Mouse (Mus musculus) MEL (cell line): ENCODE results near the gene Tspan33. TPM values are rescaled to one million over a fixed set of nuclear protein-coding genes. Genes with fewer than 3 reads are reported as not detected.

Experiments used
- DNase-seq: peaks from one replicate; pipeline ENCODE4 v3.0.0; 2011; ENCODE audit warnings: low read depth, low spot score
- H3K27ac ChIP-seq: 2 replicates; pipeline ENCODE4 v1.5.1; 2012; ENCODE audit warnings: low read depth, mild to moderate bottlenecking, control low read depth, low read length, moderate library complexity; ENCODE audit not compliant: control insufficient read depth
- H3K27me3 ChIP-seq, 2 experiments: fragments of 150-350 bp in 1 of 2; sonication (generic) in 1 of 2; 2 replicates each; pipeline ENCODE4 v1.6.1; 2012; ENCODE audit warnings: low read length in 2 of 2, mild to moderate bottlenecking in 2 of 2, improper control_type of control experiment in 1 of 2, moderate library complexity in 1 of 2; ENCODE audit not compliant: insufficient read depth in 2 of 2, control insufficient read depth in 1 of 2
- H3K36me3 ChIP-seq, 2 experiments: 2 replicates each; pipeline ENCODE4 v1.6.1; 2012 to 2014; ENCODE audit warnings: low read length in 2 of 2, improper control_type of control experiment in 1 of 2, inconsistent platforms in 1 of 2, mild to moderate bottlenecking in 1 of 2; ENCODE audit not compliant: insufficient read depth in 2 of 2, control insufficient read depth in 1 of 2
- H3K4me1 ChIP-seq, 2 experiments: fragments of 150-350 bp in 1 of 2; sonication (generic) in 1 of 2; 2 replicates each; pipeline ENCODE4 v1.6.1; 2012; ENCODE audit warnings: low read length in 2 of 2, improper control_type of control experiment in 1 of 2, mild to moderate bottlenecking in 1 of 2; ENCODE audit not compliant: insufficient read depth in 2 of 2, control insufficient read depth in 1 of 2
- H3K4me3 ChIP-seq, 2 experiments: fragments of 150-350 bp in 1 of 2; sonication (generic) in 1 of 2; 2 replicates each; pipeline ENCODE4 v1.5.1; 2012; ENCODE audit warnings: low read depth in 2 of 2, low read length in 2 of 2, mild to moderate bottlenecking in 2 of 2, moderate library complexity in 2 of 2, control low read depth in 1 of 2, improper control_type of control experiment in 1 of 2; ENCODE audit not compliant: control insufficient read depth in 1 of 2, insufficient read depth in 1 of 2
- H3K79me2 ChIP-seq: 2 replicates; pipeline ENCODE4 v1.6.1; 2012; ENCODE audit warnings: mild to moderate bottlenecking, low read length, moderate library complexity; ENCODE audit not compliant: control insufficient read depth, poor library complexity, insufficient read depth
- H3K9ac ChIP-seq: 2 replicates; pipeline ENCODE4 v1.6.1; 2012; ENCODE audit warnings: low read depth, mild to moderate bottlenecking, control low read depth, low read length, moderate library complexity; ENCODE audit not compliant: control insufficient read depth, poor library complexity, severe bottlenecking
- H3K9me3 ChIP-seq: fragments of 150-350 bp; sonication (generic); replicated peaks from 2 replicates; pipeline ENCODE4 v1.6.1; 2012; ENCODE audit warnings: mild to moderate bottlenecking, low read length, improper control_type of control experiment, moderate library complexity; ENCODE audit not compliant: insufficient read depth
- BHLHE40 ChIP-seq: IDR thresholded peaks from 2 replicates; pipeline ENCODE4 v1.6.1; 2012; ENCODE audit warnings: low read depth, mild to moderate bottlenecking, inconsistent platforms, low read length, improper control_type of control experiment, borderline replicate concordance
- CHD2 ChIP-seq: IDR thresholded peaks from 2 replicates; pipeline ENCODE4 v1.6.1; 2011; ENCODE audit warnings: low read length, improper control_type of control experiment
- CTCF ChIP-seq, 3 experiments: IDR thresholded peaks in 2 of 3; conservative IDR thresholded peaks in 1 of 3; 2 replicates each; pipeline ENCODE4 v1.5.1; 2011 to 2012; ENCODE audit warnings: low read length in 3 of 3, low read depth in 2 of 3, mild to moderate bottlenecking in 2 of 3, improper control_type of control experiment in 1 of 3, inconsistent platforms in 1 of 3, mixed read lengths in 1 of 3, moderate library complexity in 1 of 3; ENCODE audit not compliant: control insufficient read depth in 1 of 3, insufficient read depth in 1 of 3, poor library complexity in 1 of 3, severe bottlenecking in 1 of 3
- ELF1 ChIP-seq: IDR thresholded peaks from 2 replicates; pipeline ENCODE4 v1.6.1; 2014; ENCODE audit warnings: low read depth, mild to moderate bottlenecking, inconsistent platforms, low read length, improper control_type of control experiment, moderate library complexity
- EP300 ChIP-seq, 2 experiments: IDR thresholded peaks; 2 replicates each; pipeline ENCODE4 v1.6.1; 2011; ENCODE audit warnings: improper control_type of control experiment in 2 of 2, low read length in 2 of 2, low read depth in 1 of 2, mild to moderate bottlenecking in 1 of 2
- ETS1 ChIP-seq: IDR thresholded peaks from 2 replicates; pipeline ENCODE4 v1.6.1; 2012; ENCODE audit warnings: low read depth, mild to moderate bottlenecking, inconsistent platforms, low read length, improper control_type of control experiment, moderate library complexity
- GABPA ChIP-seq: IDR thresholded peaks from 2 replicates; pipeline ENCODE4 v1.6.1; 2012; ENCODE audit warnings: low read depth, mild to moderate bottlenecking, inconsistent platforms, low read length, improper control_type of control experiment, moderate library complexity
- GATA1 ChIP-seq: IDR thresholded peaks from 2 replicates; pipeline ENCODE4 v1.6.1; 2011; ENCODE audit warnings: low read depth, low read length, improper control_type of control experiment
- HCFC1 ChIP-seq: IDR thresholded peaks from 2 replicates; pipeline ENCODE4 v1.6.1; 2012; ENCODE audit warnings: low read depth, mild to moderate bottlenecking, inconsistent platforms, low read length, improper control_type of control experiment, moderate library complexity
- JUND ChIP-seq: IDR thresholded peaks from 2 replicates; pipeline ENCODE4 v1.6.1; 2011; ENCODE audit warnings: low read depth, mild to moderate bottlenecking, improper control_type of control experiment, low read length
- KAT2A ChIP-seq: conservative IDR thresholded peaks from 2 replicates; pipeline ENCODE4 v1.6.1; 2012; ENCODE audit warnings: low read depth, low read length, improper control_type of control experiment, inconsistent platforms
- MAX ChIP-seq: IDR thresholded peaks from 2 replicates; pipeline ENCODE4 v1.6.1; 2011; ENCODE audit warnings: low read length, improper control_type of control experiment
- MEF2A ChIP-seq: IDR thresholded peaks from 2 replicates; pipeline ENCODE4 v1.6.1; 2014; ENCODE audit warnings: low read depth, mild to moderate bottlenecking, inconsistent platforms, low read length, improper control_type of control experiment; ENCODE audit not compliant: poor library complexity, insufficient replicate concordance, severe bottlenecking; ENCODE audit errors: extremely low read depth
- MXI1 ChIP-seq: IDR thresholded peaks from 2 replicates; pipeline ENCODE4 v1.6.1; 2011; ENCODE audit warnings: mild to moderate bottlenecking, low read depth, low read length, improper control_type of control experiment
- MYB ChIP-seq: IDR thresholded peaks from 2 replicates; pipeline ENCODE4 v1.6.1; 2011; ENCODE audit warnings: mild to moderate bottlenecking, low read depth, low read length, improper control_type of control experiment
- MYC ChIP-seq: IDR thresholded peaks from 2 replicates; pipeline ENCODE4 v1.6.1; 2011; ENCODE audit warnings: low read depth, mild to moderate bottlenecking, low read length, improper control_type of control experiment, moderate library complexity
- NELFE ChIP-seq: IDR thresholded peaks from 2 replicates; pipeline ENCODE4 v1.6.1; 2011; ENCODE audit warnings: low read depth, low read length, improper control_type of control experiment
- POLR2AphosphoS2 ChIP-seq: IDR thresholded peaks from 2 replicates; pipeline ENCODE4 v1.6.1; 2011; ENCODE audit warnings: low read length, improper control_type of control experiment
- POLR2AphosphoS5 ChIP-seq: IDR thresholded peaks from 2 replicates; pipeline ENCODE4 v1.6.1; 2012; ENCODE audit warnings: low read depth, borderline replicate concordance, mild to moderate bottlenecking, inconsistent platforms, low read length, moderate library complexity, mixed read lengths
- RAD21 ChIP-seq: IDR thresholded peaks from 2 replicates; pipeline ENCODE4 v1.6.1; 2011; ENCODE audit warnings: mild to moderate bottlenecking, low read depth, low read length, improper control_type of control experiment
- RCOR1 ChIP-seq: IDR thresholded peaks from 2 replicates; pipeline ENCODE4 v1.6.1; 2012; ENCODE audit warnings: low read depth, mild to moderate bottlenecking, inconsistent platforms, low read length, improper control_type of control experiment
- SIN3A ChIP-seq: IDR thresholded peaks from 2 replicates; pipeline ENCODE4 v1.6.1; 2012; ENCODE audit warnings: low read length, improper control_type of control experiment, inconsistent platforms
- SMC3 ChIP-seq: IDR thresholded peaks from 2 replicates; pipeline ENCODE4 v1.6.1; 2011; ENCODE audit warnings: low read depth, low read length, improper control_type of control experiment
- TBP ChIP-seq: IDR thresholded peaks from 2 replicates; pipeline ENCODE4 v1.8.0; 2011; ENCODE audit warnings: low read depth, low read length, improper control_type of control experiment
- TCF12 ChIP-seq: IDR thresholded peaks from 2 replicates; pipeline ENCODE4 v1.6.1; 2014; ENCODE audit warnings: low read depth, mild to moderate bottlenecking, inconsistent platforms, low read length, improper control_type of control experiment, moderate library complexity
- UBTF ChIP-seq: IDR thresholded peaks from 2 replicates; pipeline ENCODE4 v1.6.1; 2012; ENCODE audit warnings: low read depth, mild to moderate bottlenecking, inconsistent platforms, low read length, improper control_type of control experiment, moderate library complexity, borderline replicate concordance; ENCODE audit not compliant: insufficient read depth
- USF1 ChIP-seq: IDR thresholded peaks from 2 replicates; pipeline ENCODE4 v1.6.1; 2014; ENCODE audit warnings: low read depth, mild to moderate bottlenecking, inconsistent platforms, low read length, improper control_type of control experiment, moderate library complexity
- ZC3H11A ChIP-seq: IDR thresholded peaks from 2 replicates; pipeline ENCODE4 v1.6.1; 2012; ENCODE audit warnings: low read depth, mild to moderate bottlenecking, inconsistent platforms, low read length, improper control_type of control experiment
- ZKSCAN1 ChIP-seq: IDR thresholded peaks from 2 replicates; pipeline ENCODE4 v1.6.1; 2012; ENCODE audit warnings: low read depth, mild to moderate bottlenecking, inconsistent platforms, low read length, improper control_type of control experiment, moderate library complexity
- ZMIZ1 ChIP-seq: IDR thresholded peaks from 2 replicates; pipeline ENCODE4 v1.6.1; 2012; ENCODE audit warnings: low read depth, mild to moderate bottlenecking, inconsistent platforms, low read length, improper control_type of control experiment, moderate library complexity
- ZNF384 ChIP-seq: IDR thresholded peaks from 2 replicates; pipeline ENCODE4 v1.6.1; 2012; ENCODE audit warnings: low read depth, mild to moderate bottlenecking, inconsistent platforms, low read length, improper control_type of control experiment
- polyA plus RNA-seq, 2 experiments: library from polyadenylated mRNA; stranded (reverse) in 1 of 2; unstranded in 1 of 2; fragments of >175 nt in 1 of 2; fragments of >200 nt in 1 of 2; gene quantifications; 2 replicates each; pipeline versions ENCODE4 v1.2.1 to v1.2.4; 2012; ENCODE audit warnings: low replicate concordance in 2 of 2, low read depth in 1 of 2; ENCODE audit not compliant: insufficient read length in 2 of 2, insufficient read depth in 1 of 2, missing spikeins in 1 of 2
- total RNA-seq: library from RNA; depleted of rRNA; stranded (reverse); fragments of 300-350 nt; gene quantifications from 2 replicates; pipeline ENCODE4 v1.2.3, GENCODE M21; 2012

The Tspan33 gene
- total and polyA plus RNA-seq, 3 experiments = 41.7 to 64.5 TPM; not detected in 1

- TF ChIP-seq CTCF (IDR thresholded peaks at IDR 0.05 in 2 of 3, conservative IDR thresholded peaks at IDR 0.05 in 1 of 3; ENCODE audit: control insufficient read depth in 1 of 3, insufficient read depth in 1 of 3, low read depth in 2 of 3, low read length in 3 of 3, poor library complexity in 1 of 3, severe bottlenecking in 1 of 3) = no peak
- no peak for TF ChIP-seq ZC3H11A
- TF ChIP-seq TBP = peak; percentile 30; the same call in 1 of the 2 replicates
- TF ChIP-seq BHLHE40 = peak; percentile 49; the same call in 1 of the 2 replicates
- peak; percentile 99 for TF ChIP-seq GATA1
- TF ChIP-seq CHD2 = no peak
- no peak for TF ChIP-seq MXI1
- TF ChIP-seq ETS1 = peak; percentile 81
- peak; percentile 30; the same call in 1 of the 2 replicates for TF ChIP-seq HCFC1
- no peak for TF ChIP-seq UBTF
- TF ChIP-seq EP300 (IDR thresholded peaks at IDR 0.05; ENCODE audit: low read depth in 1 of 2, low read length in 2 of 2) = peak; percentile 95
- no peak for TF ChIP-seq POLR2AphosphoS5
- TF ChIP-seq RAD21 = no peak
- TF ChIP-seq USF1 = no peak
Measured at GRCm38 (mm10) chr6:29699085-29699745, 5.2 kb downstream of the Tspan33 start (continued).

- Histone ChIP-seq H3K9ac (peak overlapping the region; percentile 53), H3K36me3 (peaks cover 0 to 69% of the 10 kb centered on the region in 2 experiments; a peak in 2 of 4 replicates), H3K27me3 (no peaks in the 10 kb centered on the region), H3K79me2 (peaks cover 24% of the 10 kb centered on the region), H3K27ac (peak overlapping the region; percentile 98), H3K9me3 (no peaks in the 10 kb centered on the region), H3K4me1 (peaks cover 57 to 75% of the 10 kb centered on the region in 2 experiments), H3K4me3 (peak overlapping the region in 1 of 2 experiments; percentile 24; a peak in 1 of 4 replicates)
- DNase-seq = peak; percentile 88
- TF ChIP-seq UBTF (no peak), SMC3 (no peak), GABPA (no peak), MEF2A (peak; percentile 58; the same call in 1 of the 2 replicates), CHD2 (no peak), MYB (peak; percentile 57), HCFC1 (0 out of 2 replicates have a peak, but pooled peaks have one; percentile 13), GATA1 (peak; percentile 94), MYC (peak; percentile 54; the same call in 1 of the 2 replicates), TCF12 (peak; percentile 99), MAX (peak; percentile 57), SIN3A (peak; percentile 83), EP300 (IDR thresholded peaks at IDR 0.05; ENCODE audit: low read depth in 1 of 2, low read length in 2 of 2) (peak; percentile 96 to 98), ZNF384 (no peak), USF1 (0 out of 2 replicates have a peak, but pooled peaks have one; percentile 20), MXI1 (0 out of 2 replicates have a peak, but pooled peaks have one; percentile 44), ELF1 (peak; percentile 68), KAT2A (peak; percentile 46; the same call in 1 of the 2 replicates), TBP (0 out of 2 replicates have a peak, but pooled peaks have one; percentile 31), POLR2AphosphoS5 (no peak), NELFE (peak; percentile 38; the same call in 1 of the 2 replicates), JUND (no peak), POLR2AphosphoS2 (peak; percentile 40; the same call in 1 of the 2 replicates), ZKSCAN1 (no peak), BHLHE40 (peak; percentile 70; the same call in 1 of the 2 replicates), ZMIZ1 (peak; percentile 46; the same call in 1 of the 2 replicates), RCOR1 (peak; percentile 70)
Measured at GRCm38 (mm10) chr6:29701051-29701450, 7.0 kb downstream of the Tspan33 start.
